Mouse (Mus musculus): ENCODE data around the gene Nxph1. TPM values are rescaled to one million over a fixed set of nuclear protein-coding genes. Genes with fewer than 3 reads are reported as not detected.

The Nxph1 gene
- polyA plus RNA-seq, 1 experiment from 2014 or later = 40.1 TPM

- Histone ChIP-seq H3K27ac (replicated peaks) (no peak overlapping the region), H3K36me3 (no peaks in the 10 kb centered on the region), H3K4me1 (no peaks in the 10 kb centered on the region), H3K9ac (replicated peaks) (no peak overlapping the region), H3K9me3 (no peaks in the 10 kb centered on the region), H3K4me2 (replicated peaks) (no peak overlapping the region), H3K27me3 (no peaks in the 10 kb centered on the region), H3K4me3 (no peak overlapping the region)
- WGBS = 66% methylated on average over 12 of the region's 12 CpGs
- ATAC-seq (replicated peaks) = no peak
Measured at GRCm38 (mm10) chr6:8996301-8996943, 48.2 kb downstream of the Nxph1 start.

DNA sequence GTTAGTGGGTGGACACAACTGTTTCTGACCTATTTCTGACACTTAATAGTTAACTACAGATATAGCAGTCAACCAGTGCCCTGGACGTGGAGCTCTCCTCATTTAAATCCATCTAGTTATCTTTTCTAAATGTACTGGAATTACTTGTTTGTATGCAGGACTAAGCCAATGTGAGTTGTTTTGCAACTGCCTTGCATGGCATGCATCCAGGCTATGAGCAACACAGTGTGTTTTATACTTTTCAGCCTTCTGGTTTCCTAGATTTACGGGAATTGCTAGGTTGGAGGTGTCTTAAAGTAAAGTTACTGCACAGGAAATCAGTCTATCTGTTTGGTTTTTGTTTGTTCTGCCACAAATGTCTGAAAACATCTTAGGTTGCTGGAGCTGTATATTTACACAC, 49.1 kb downstream of the Nxph1 start:
- Histone ChIP-seq H3K27ac (replicated peaks) (no peak overlapping the region), H3K27me3 (no peaks in the 10 kb centered on the region), H3K9ac (replicated peaks) (no peak overlapping the region), H3K9me3 (no peaks in the 10 kb centered on the region), H3K36me3 (no peaks in the 10 kb centered on the region), H3K4me3 (no peak overlapping the region), H3K4me2 (replicated peaks) (no peak overlapping the region), H3K4me1 (no peaks in the 10 kb centered on the region)
- no peak for ATAC-seq (replicated peaks)
- WGBS = 68% methylated on average over 2 of the region's 2 CpGs

- no peak overlapping the region for H3K9ac ChIP-seq (replicated peaks)
- WGBS = 25% methylated on average over 3 of the region's 3 CpGs
- H3K9me3 ChIP-seq = no peaks in the 10 kb centered on the region
- H3K36me3 ChIP-seq = no peaks in the 10 kb centered on the region
- ATAC-seq (replicated peaks) = no peak
- H3K4me1 ChIP-seq = no peaks in the 10 kb centered on the region
- no peak overlapping the region for H3K27ac ChIP-seq (replicated peaks)
- H3K4me2 ChIP-seq (replicated peaks) = no peak overlapping the region
- no peaks in the 10 kb centered on the region for H3K27me3 ChIP-seq
- H3K4me3 ChIP-seq = no peak overlapping the region
Measured at GRCm38 (mm10) chr6:9002686-9003085, 54.5 kb downstream of the Nxph1 start.

GRCm38 (mm10) chr6:9026631-9027030, 78.4 kb downstream of the Nxph1 start:
- 78% methylated on average over 1 of the region's 1 CpGs for WGBS
- H3K27ac ChIP-seq (replicated peaks) = no peak overlapping the region
- no peak overlapping the region for H3K4me3 ChIP-seq
- H3K4me1 ChIP-seq = no peaks in the 10 kb centered on the region
- H3K36me3 ChIP-seq = no peaks in the 10 kb centered on the region
- ATAC-seq (replicated peaks) = no peak
- H3K9ac ChIP-seq (replicated peaks) = no peak overlapping the region
- no peaks in the 10 kb centered on the region for H3K27me3 ChIP-seq
- no peaks in the 10 kb centered on the region for H3K9me3 ChIP-seq
- no peak overlapping the region for H3K4me2 ChIP-seq (replicated peaks)

DNA sequence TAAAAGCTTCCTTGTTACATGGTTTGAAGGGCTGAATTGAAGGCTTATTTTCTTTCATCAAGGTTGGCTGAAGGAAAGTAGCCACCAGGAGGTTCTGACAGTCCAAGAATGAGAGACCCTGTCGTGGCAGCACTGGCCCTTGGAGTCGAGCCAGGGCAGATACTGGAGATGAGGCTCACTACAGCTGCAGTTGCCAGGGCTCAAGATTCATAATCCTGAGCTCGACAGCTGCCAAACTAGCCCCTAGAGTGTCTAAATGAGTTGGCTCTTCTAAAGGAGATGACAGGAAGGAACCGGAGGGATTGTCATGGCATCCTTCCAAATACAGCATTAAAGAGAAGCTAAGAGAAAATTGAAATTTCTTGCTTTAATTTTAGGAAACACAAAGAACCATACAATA, 78.9 kb downstream of the Nxph1 start:
- no peak for ATAC-seq (replicated peaks)
- H3K4me1 ChIP-seq = no peaks in the 10 kb centered on the region
- H3K9ac ChIP-seq (replicated peaks) = no peak overlapping the region
- no peaks in the 10 kb centered on the region for H3K36me3 ChIP-seq
- H3K4me3 ChIP-seq = no peak overlapping the region
- H3K27ac ChIP-seq (replicated peaks) = no peak overlapping the region
- H3K4me2 ChIP-seq (replicated peaks) = no peak overlapping the region
- H3K9me3 ChIP-seq = no peaks in the 10 kb centered on the region
- H3K27me3 ChIP-seq = no peaks in the 10 kb centered on the region
- WGBS = 48% methylated on average over 4 of the region's 4 CpGs

DNA sequence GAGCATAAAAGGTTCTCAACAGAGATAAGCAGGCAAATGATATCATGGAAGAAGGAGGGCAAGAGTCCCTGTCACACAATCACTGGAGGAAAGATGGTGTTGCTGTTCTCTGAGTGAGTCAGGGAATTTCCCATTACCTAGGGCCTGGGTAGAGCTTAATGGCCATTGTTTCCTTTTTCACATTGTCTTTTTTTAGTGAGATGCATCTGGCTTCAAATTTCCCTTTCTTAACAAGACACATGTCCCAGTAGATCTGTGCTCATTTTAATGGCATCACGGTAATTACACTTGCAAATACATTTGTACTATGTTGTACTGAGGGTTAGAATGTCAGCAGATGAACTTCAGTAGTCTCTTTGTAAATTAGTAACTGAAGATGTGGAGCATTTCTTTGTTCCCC, 80.3 kb downstream of the Nxph1 start:
- Histone ChIP-seq H3K9me3 (no peaks in the 10 kb centered on the region), H3K9ac (replicated peaks) (no peak overlapping the region), H3K4me3 (no peak overlapping the region), H3K4me2 (replicated peaks) (no peak overlapping the region), H3K4me1 (no peaks in the 10 kb centered on the region), H3K27me3 (no peaks in the 10 kb centered on the region), H3K36me3 (no peaks in the 10 kb centered on the region), H3K27ac (replicated peaks) (no peak overlapping the region)
- no peak for ATAC-seq (replicated peaks)
- 89% methylated on average over 1 of the region's 1 CpGs for WGBS

DNA sequence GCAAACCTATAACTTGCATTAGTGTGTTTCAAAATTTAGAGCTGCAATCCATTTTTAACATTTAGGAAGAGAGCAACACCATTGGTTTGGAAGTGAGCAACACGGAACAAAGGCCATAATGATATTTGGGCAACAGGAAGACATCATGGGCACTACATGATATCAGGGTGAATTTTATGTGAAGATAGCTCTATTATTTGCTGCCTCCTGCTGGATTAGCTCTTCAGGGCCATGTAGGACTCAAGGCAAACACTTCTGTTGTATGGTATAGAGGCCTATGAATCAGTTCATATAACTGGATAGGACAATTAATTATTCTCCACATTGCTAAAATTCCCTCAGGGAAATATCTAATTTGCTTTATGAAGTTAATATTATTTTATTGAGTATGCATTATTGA, 91.1 kb downstream of the Nxph1 start:
- no peak overlapping the region for H3K4me3 ChIP-seq
- no peaks in the 10 kb centered on the region for H3K36me3 ChIP-seq
- H3K9me3 ChIP-seq = no peaks in the 10 kb centered on the region
- H3K9ac ChIP-seq (replicated peaks) = no peak overlapping the region
- no peak overlapping the region for H3K27ac ChIP-seq (replicated peaks)
- no peak overlapping the region for H3K4me2 ChIP-seq (replicated peaks)
- 0 out of 2 replicates have a peak, but pooled peaks cover 3% of the 10 kb centered on the region for H3K4me1 ChIP-seq
- no peaks in the 10 kb centered on the region for H3K27me3 ChIP-seq
- ATAC-seq (replicated peaks) = no peak
- WGBS = 100% methylated on average over 1 of the region's 1 CpGs

- ATAC-seq (replicated peaks) = no peak
- no peak overlapping the region for H3K4me2 ChIP-seq (replicated peaks)
- H3K27me3 ChIP-seq = no peaks in the 10 kb centered on the region
- no peak overlapping the region for H3K27ac ChIP-seq (replicated peaks)
- no peak overlapping the region for H3K4me3 ChIP-seq
- no peaks in the 10 kb centered on the region for H3K9me3 ChIP-seq
- H3K36me3 ChIP-seq = no peaks in the 10 kb centered on the region
- WGBS = 69% methylated on average over 3 of the region's 3 CpGs
- 0 out of 2 replicates have a peak, but pooled peaks cover 3% of the 10 kb centered on the region for H3K4me1 ChIP-seq
- H3K9ac ChIP-seq (replicated peaks) = no peak overlapping the region
Measured at GRCm38 (mm10) chr6:9040991-9041390, 92.8 kb downstream of the Nxph1 start.

GRCm38 (mm10) chr6:9042391-9042790, 94.2 kb downstream of the Nxph1 start:
- Histone ChIP-seq H3K4me2 (replicated peaks) (no peak overlapping the region), H3K27me3 (no peaks in the 10 kb centered on the region), H3K36me3 (no peaks in the 10 kb centered on the region), H3K27ac (replicated peaks) (no peak overlapping the region), H3K9me3 (no peaks in the 10 kb centered on the region), H3K9ac (replicated peaks) (no peak overlapping the region), H3K4me3 (no peak overlapping the region), H3K4me1 (0 out of 2 replicates have a peak, but pooled peaks cover 3% of the 10 kb centered on the region)
- 17% methylated on average over 1 of the region's 1 CpGs for WGBS
- no peak for ATAC-seq (replicated peaks)

GRCm38 (mm10) chr6:9046815-9047214, 98.6 kb downstream of the Nxph1 start:
- H3K4me3 ChIP-seq = no peak overlapping the region
- H3K36me3 ChIP-seq = no peaks in the 10 kb centered on the region
- H3K27ac ChIP-seq (replicated peaks) = no peak overlapping the region
- ATAC-seq (replicated peaks) = no peak
- WGBS = 65% methylated on average over 2 of the region's 2 CpGs
- H3K27me3 ChIP-seq = no peaks in the 10 kb centered on the region
- no peak overlapping the region for H3K9ac ChIP-seq (replicated peaks)
- no peaks in the 10 kb centered on the region for H3K4me1 ChIP-seq
- H3K4me2 ChIP-seq (replicated peaks) = no peak overlapping the region
- no peaks in the 10 kb centered on the region for H3K9me3 ChIP-seq

DNA sequence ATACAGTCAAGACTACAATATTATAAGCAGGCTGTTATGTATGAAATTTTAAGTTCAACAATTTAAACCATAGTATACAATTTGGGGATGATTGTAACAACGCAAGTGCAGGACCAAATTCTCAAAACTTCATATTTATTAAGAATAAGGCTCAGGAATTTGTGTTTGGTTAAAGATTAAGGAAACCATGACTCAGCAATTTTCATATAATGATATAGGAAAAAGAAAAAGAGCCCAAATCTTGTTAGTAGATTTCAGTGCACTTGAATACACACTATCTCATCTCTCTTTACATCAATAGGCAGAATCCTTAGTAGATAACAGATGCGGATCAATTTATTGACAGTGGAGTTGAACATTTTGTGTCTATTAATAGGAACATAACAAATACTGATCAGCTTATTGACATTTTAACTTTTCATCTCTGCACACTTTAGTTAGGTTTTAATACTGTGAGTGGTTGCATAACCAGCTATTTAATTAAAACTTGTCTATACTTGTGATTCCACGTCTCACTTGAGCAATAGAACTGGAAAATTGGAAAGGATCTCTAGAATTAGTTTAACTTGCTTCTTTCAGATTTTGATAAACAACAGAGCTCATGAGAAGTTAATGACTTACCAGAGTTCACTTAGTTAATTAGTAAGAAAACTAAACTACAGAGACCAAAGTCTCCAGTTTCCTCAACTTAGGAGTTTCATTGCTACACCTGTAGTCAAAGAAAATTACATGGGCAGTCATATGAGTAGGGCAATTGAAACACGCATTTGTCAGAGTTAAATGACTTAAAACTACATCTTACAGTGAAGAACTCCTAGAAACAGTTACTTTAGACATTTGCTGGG, 113.3 kb downstream of the Nxph1 start:
- 91% methylated on average over 4 of the region's 4 CpGs for WGBS
- Histone ChIP-seq H3K27me3 (no peaks in the 10 kb centered on the region), H3K4me2 (replicated peaks) (no peak overlapping the region), H3K36me3 (no peaks in the 10 kb centered on the region), H3K4me3 (no peak overlapping the region), H3K9ac (replicated peaks) (no peak overlapping the region), H3K9me3 (no peaks in the 10 kb centered on the region), H3K4me1 (no peaks in the 10 kb centered on the region), H3K27ac (replicated peaks) (no peak overlapping the region)
- ATAC-seq (replicated peaks) = no peak

- H3K4me2 ChIP-seq (replicated peaks) = no peak overlapping the region
- WGBS = 14% methylated on average over 3 of the region's 3 CpGs
Measured at GRCm38 (mm10) chr6:9066435-9066834, 118.2 kb downstream of the Nxph1 start.

More at GRCm38 (mm10) chr6:9066435-9066834, 118.2 kb downstream of the Nxph1 start:
- ATAC-seq (replicated peaks) = peak; percentile 74; the same call in 1 of the 2 replicates
- Histone ChIP-seq H3K4me3 (no peak overlapping the region), H3K27ac (replicated peaks) (no peak overlapping the region), H3K9ac (replicated peaks) (no peak overlapping the region), H3K36me3 (no peaks in the 10 kb centered on the region), H3K4me1 (no peaks in the 10 kb centered on the region), H3K27me3 (no peaks in the 10 kb centered on the region), H3K9me3 (no peaks in the 10 kb centered on the region)
